Mouse (Mus musculus) intestine, embryonic 15.5 days (tissue): ENCODE data around the gene Myl9. TPM values are rescaled to one million over a fixed set of nuclear protein-coding genes. Genes with fewer than 3 reads are reported as not detected.
"Not testable (repeated sequence)": the region's sequence is repeated elsewhere in the genome, so short reads cannot be mapped to it uniquely, and the experiment has no call there.

Experiments used
- ATAC-seq: fragments of 200-750 bp; cut with Nextera tagmentation; 2 replicates; pipeline ENCODE4 v1.8.0; 2017; ENCODE audit warnings: moderate TSS enrichment, moderate library complexity
- H3K27ac ChIP-seq: fragments of 300-500 bp; sonication (generic); 2 replicates; pipeline ENCODE4 v1.5.1; 2015; ENCODE audit warnings: mild to moderate bottlenecking, inconsistent platforms
- H3K27me3 ChIP-seq: fragments of 300-500 bp; sonication (generic); replicated peaks from 2 replicates; pipeline ENCODE4 v1.6.1; 2015; ENCODE audit warnings: inconsistent platforms
- H3K36me3 ChIP-seq: fragments of 300-500 bp; sonication (generic); 2 replicates; pipeline ENCODE4 v1.6.1; 2015; ENCODE audit warnings: inconsistent platforms
- H3K4me1 ChIP-seq: fragments of 300-500 bp; sonication (generic); replicated peaks from 2 replicates; pipeline ENCODE4 v1.6.1; 2015; ENCODE audit warnings: inconsistent platforms
- H3K4me2 ChIP-seq: fragments of 300-500 bp; sonication (generic); replicated peaks from 2 replicates; pipeline ENCODE4 v1.6.1; 2015; ENCODE audit warnings: mild to moderate bottlenecking, inconsistent platforms
- H3K4me3 ChIP-seq: fragments of 300-500 bp; sonication (generic); replicated peaks from 2 replicates; pipeline ENCODE4 v1.5.1; 2015; ENCODE audit warnings: inconsistent platforms
- H3K9ac ChIP-seq: fragments of 300-500 bp; sonication (generic); 2 replicates; pipeline ENCODE4 v1.6.1; 2015; ENCODE audit warnings: inconsistent platforms
- H3K9me3 ChIP-seq: fragments of 300-500 bp; sonication (generic); 2 replicates; pipeline ENCODE4 v1.6.1; 2016; ENCODE audit warnings: inconsistent platforms
- WGBS: fragments of 180-500 bp; shearing (Covaris S2); methylation state at CpG from one replicate; pipeline ENCODE4 v1.1.7; 2015; 5-methylcytosine and 5-hydroxymethylcytosine counted together
- polyA plus RNA-seq: library from polyadenylated mRNA; unstranded; fragments of >200 nt; fragmentation: Nextera tagmentation; extraction: Ambion mirVana; gene quantifications from 2 replicates; pipeline ENCODE4 v1.2.1, GENCODE M21; 2015

Gene Myl9
- polyA plus RNA-seq, 1 experiment from 2014 or later: 1,100 TPM

GRCm38 (mm10) chr2:156788836-156789235 is 13.6 kb downstream of the Myl9 start:
- Histone ChIP-seq H3K9me3 (0 out of 2 replicates have a peak, but pooled peaks cover 3% of the 10 kb centered on the region), H3K27ac (no peak overlapping the region), H3K36me3 (no peaks in the 10 kb centered on the region), H3K27me3 (no peaks in the 10 kb centered on the region), H3K9ac (no peak overlapping the region), H3K4me3 (no peak overlapping the region), H3K4me1 (no peaks in the 10 kb centered on the region), H3K4me2 (no peak overlapping the region)
- ATAC-seq: no peak
- 65% methylated on average over 1 of the region's 1 CpGs for WGBS

DNA sequence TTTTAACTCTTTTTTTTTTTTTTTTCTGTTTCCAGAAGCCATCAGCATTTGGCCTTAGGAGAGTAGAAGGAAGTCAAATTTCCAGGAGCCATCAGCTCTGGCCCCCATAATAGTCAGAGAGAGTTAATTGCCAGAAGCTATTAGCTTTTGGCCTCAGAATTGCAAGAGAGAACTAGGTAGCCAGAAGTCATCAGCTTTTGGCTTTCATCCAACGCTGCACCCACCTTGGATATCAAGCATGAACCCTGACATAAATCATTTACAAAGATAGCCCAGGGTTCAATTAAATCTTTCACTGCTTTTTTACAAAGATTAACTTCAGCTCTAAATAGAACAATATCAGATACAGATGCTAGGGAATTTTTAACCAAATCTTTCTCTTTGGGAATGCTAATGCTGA is 23.3 kb downstream of the Myl9 start:
- no peak overlapping the region for H3K27ac ChIP-seq
- no peak overlapping the region for H3K4me3 ChIP-seq
- H3K9me3 ChIP-seq: no peaks in the 10 kb centered on the region
- no peaks in the 10 kb centered on the region for H3K36me3 ChIP-seq
- 74% methylated on average over 1 of the region's 1 CpGs for WGBS
- H3K27me3 ChIP-seq: no peaks in the 10 kb centered on the region
- H3K4me1 ChIP-seq: no peaks in the 10 kb centered on the region
- no peak overlapping the region for H3K9ac ChIP-seq
- ATAC-seq: no peak
- no peak overlapping the region for H3K4me2 ChIP-seq

- Histone ChIP-seq H3K27ac (no peak overlapping the region), H3K9ac (no peak overlapping the region), H3K4me2 (no peak overlapping the region), H3K36me3 (no peaks in the 10 kb centered on the region), H3K4me3 (no peak overlapping the region), H3K27me3 (no peaks in the 10 kb centered on the region), H3K9me3 (no peaks in the 10 kb centered on the region), H3K4me1 (no peaks in the 10 kb centered on the region)
- ATAC-seq: no peak
- 78% methylated on average over 4 of the region's 4 CpGs for WGBS
These were observed 25.8 kb downstream of the Myl9 start for GRCm38 (mm10) chr2:156801045-156801444.

GRCm38 (mm10) chr2:156802116-156802515 is 26.9 kb downstream of the Myl9 start:
- not testable (repeated sequence) for H3K27me3 ChIP-seq, H3K4me1 ChIP-seq, H3K4me3 ChIP-seq, H3K9me3 ChIP-seq, ATAC-seq, H3K36me3 ChIP-seq, H3K9ac ChIP-seq, H3K4me2 ChIP-seq, H3K27ac ChIP-seq
- WGBS: 46% methylated on average over 9 of the region's 9 CpGs

DNA sequence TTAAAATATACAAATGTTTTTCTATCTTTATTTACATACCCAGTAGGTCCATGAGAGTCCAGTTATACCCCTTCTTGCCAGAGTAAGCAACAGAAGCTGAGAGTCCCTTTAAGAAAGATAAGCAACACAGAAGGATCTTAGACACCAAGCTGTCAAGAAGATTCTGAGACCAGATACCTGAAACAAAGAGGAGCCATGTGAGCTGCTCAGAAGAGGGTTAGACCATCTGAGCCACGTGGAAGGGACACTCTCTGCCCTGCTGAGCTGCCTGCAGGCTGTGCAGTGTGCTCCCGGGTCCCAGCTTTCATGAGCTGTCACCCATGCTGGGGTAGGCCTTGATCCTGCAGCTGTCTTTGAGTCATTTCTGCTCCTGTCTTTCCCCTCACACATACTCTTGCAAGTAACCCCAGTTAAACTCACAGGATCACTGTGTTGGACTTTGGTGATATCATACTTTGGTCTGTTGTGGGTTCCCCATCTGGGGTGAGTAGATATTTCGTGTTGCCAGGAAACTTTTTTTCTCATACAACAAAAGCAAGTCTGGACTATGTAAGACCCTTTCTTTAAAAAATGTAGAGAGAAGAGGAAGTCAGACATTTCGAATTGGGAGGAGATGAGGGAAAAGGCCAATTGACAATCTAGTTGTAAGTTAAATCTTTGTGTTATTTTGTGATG is 28.6 kb downstream of the Myl9 start:
- WGBS: 66% methylated on average over 4 of the region's 4 CpGs
- no peaks in the 10 kb centered on the region for H3K9me3 ChIP-seq

DNA sequence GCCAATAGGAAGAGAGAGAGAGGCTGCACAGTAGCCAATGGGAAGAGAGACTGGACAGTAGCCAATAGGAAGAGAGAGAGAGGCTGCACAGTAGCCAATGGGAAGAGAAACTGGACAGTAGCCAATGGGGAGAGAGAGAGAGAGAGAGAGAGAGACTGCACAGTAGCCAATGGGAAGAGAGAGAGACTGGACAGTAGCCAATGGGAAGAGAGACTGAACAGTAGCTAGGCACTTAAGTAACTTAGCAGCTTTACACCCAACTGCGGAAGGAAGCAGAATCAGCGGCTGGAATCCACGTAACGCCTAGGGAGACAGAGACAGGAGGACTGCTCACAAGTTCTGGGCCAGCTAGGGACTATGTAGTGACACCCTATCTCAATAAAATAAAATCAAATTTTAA is 29.4 kb downstream of the Myl9 start:
- WGBS: 89% methylated on average over 4 of the region's 4 CpGs
- H3K36me3 ChIP-seq: no peaks in the 10 kb centered on the region
- no peak for ATAC-seq
- 0 out of 2 replicates have a peak, but pooled peaks cover under 1% of the 10 kb centered on the region for H3K4me1 ChIP-seq
- no peak overlapping the region for H3K9ac ChIP-seq
- H3K27me3 ChIP-seq: no peaks in the 10 kb centered on the region
- H3K9me3 ChIP-seq: no peaks in the 10 kb centered on the region
- no peak overlapping the region for H3K4me2 ChIP-seq
- H3K27ac ChIP-seq: no peak overlapping the region
- no peak overlapping the region for H3K4me3 ChIP-seq

More for the DNA sequence above, 28.6 kb downstream of the Myl9 start:
- Histone ChIP-seq H3K4me2 (no peak overlapping the region), H3K36me3 (no peaks in the 10 kb centered on the region), H3K4me3 (no peak overlapping the region), H3K9ac (no peak overlapping the region), H3K27ac (no peak overlapping the region), H3K4me1 (no peaks in the 10 kb centered on the region), H3K27me3 (no peaks in the 10 kb centered on the region)
- ATAC-seq: no peak

DNA sequence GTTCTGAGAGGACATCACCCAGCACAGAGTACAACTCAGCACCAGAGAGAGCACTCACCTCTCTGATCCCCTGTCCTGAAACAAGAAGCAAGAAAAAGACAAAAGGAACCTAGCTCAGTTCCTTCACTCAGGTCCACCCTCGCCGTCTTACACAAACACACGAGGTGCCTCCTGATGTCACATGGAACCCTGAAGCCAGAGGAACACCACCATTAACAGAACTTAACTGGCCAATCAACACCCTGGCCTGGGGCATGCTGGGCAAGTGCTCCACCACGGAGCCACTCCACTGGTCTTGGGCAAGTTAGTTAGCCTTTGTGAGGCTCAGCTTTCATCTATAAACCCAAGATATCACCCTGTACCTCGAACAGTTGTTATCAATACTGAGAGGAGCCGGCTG is 31.7 kb downstream of the Myl9 start:
- Histone ChIP-seq H3K27me3 (no peaks in the 10 kb centered on the region), H3K4me2 (no peak overlapping the region)
- WGBS: 71% methylated on average over 6 of the region's 6 CpGs

GRCm38 (mm10) chr2:156809579-156809978 is 34.4 kb downstream of the Myl9 start:
- 52% methylated on average over 2 of the region's 2 CpGs for WGBS
- Histone ChIP-seq H3K27me3 (no peaks in the 10 kb centered on the region), H3K36me3 (no peaks in the 10 kb centered on the region), H3K4me3 (no peak overlapping the region), H3K9ac (no peak overlapping the region), H3K4me1 (peaks cover 7% of the 10 kb centered on the region), H3K27ac (no peak overlapping the region), H3K9me3 (no peaks in the 10 kb centered on the region), H3K4me2 (no peak overlapping the region)
- ATAC-seq: peak; percentile 43; the same call in 1 of the 2 replicates

More for the DNA sequence above, 31.7 kb downstream of the Myl9 start:
- no peak overlapping the region for H3K4me3 ChIP-seq
- no peak overlapping the region for H3K9ac ChIP-seq
- H3K27ac ChIP-seq: no peak overlapping the region
- no peaks in the 10 kb centered on the region for H3K36me3 ChIP-seq
- 0 out of 2 replicates have a peak, but pooled peaks cover 3% of the 10 kb centered on the region for H3K4me1 ChIP-seq
- no peaks in the 10 kb centered on the region for H3K9me3 ChIP-seq
- ATAC-seq: no peak

GRCm38 (mm10) chr2:156810716-156811115 is 35.5 kb downstream of the Myl9 start:
- WGBS: 92% methylated on average over 10 of the region's 10 CpGs
- Histone ChIP-seq H3K4me3 (no peak overlapping the region), H3K9me3 (no peaks in the 10 kb centered on the region), H3K36me3 (no peaks in the 10 kb centered on the region), H3K4me1 (peaks cover 17% of the 10 kb centered on the region), H3K27ac (no peak overlapping the region), H3K27me3 (no peaks in the 10 kb centered on the region), H3K9ac (no peak overlapping the region), H3K4me2 (no peak overlapping the region)
- no peak for ATAC-seq

DNA sequence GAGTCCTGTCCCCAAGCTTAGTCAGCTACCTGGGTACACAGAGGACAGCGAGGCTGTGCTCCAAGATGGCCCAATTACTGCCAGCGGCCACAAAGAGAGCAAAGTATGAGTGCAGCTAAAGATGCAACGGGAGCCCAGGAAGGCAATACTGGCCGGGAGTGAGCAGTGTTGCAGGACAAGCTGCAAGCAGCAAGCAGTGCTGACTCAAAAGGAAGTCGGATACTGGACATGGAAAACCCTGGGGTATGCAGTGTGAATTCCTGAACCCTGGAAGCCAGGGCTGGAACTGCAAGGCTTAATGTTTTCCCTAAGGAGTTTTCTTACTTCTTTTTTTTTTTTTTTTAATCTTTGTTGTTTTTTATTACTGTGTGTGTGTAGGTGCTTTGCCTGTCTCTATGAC is 36.3 kb downstream of the Myl9 start:
- Histone ChIP-seq H3K9ac (no peak overlapping the region), H3K9me3 (no peaks in the 10 kb centered on the region), H3K4me1 (peaks cover 17% of the 10 kb centered on the region), H3K27me3 (no peaks in the 10 kb centered on the region), H3K4me3 (no peak overlapping the region), H3K36me3 (no peaks in the 10 kb centered on the region), H3K27ac (no peak overlapping the region), H3K4me2 (no peak overlapping the region)
- no peak for ATAC-seq
- WGBS: 74% methylated on average over 5 of the region's 5 CpGs

DNA sequence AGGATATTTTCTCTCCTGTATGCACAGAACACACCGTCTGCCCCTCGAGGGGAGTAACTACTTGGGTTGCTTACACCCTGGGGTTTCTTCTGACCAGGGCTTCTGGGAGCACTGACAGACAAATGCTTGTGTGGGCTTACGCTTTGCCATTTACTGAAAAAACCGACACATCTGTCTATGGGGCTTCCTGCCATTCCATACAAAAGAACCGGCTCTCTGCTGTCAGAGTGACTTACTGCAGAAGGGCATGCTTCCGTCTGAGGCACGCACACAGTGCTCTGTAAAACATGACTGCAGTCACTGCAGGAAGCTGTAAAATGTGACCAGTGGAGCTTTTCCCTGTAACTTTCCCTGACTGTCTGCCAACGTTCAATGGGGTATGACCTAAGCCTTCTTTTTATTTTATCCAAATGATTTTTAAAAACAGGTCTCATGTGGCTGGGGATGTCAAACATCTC is 39.2 kb downstream of the Myl9 start:
- WGBS: 27% methylated on average over 8 of the region's 8 CpGs
- Histone ChIP-seq H3K9me3 (no peaks in the 10 kb centered on the region), H3K4me1 (peaks cover 17% of the 10 kb centered on the region), H3K27me3 (no peaks in the 10 kb centered on the region), H3K36me3 (no peaks in the 10 kb centered on the region), H3K4me3 (no peak overlapping the region), H3K4me2 (no peak overlapping the region), H3K27ac (peak overlapping the region; percentile 42; the same call in 1 of the 2 replicates), H3K9ac (no peak overlapping the region)
- ATAC-seq: no peak

GRCm38 (mm10) chr2:156814893-156815292 is 39.7 kb downstream of the Myl9 start:
- Histone ChIP-seq H3K27ac (peak overlapping the region; percentile 42; the same call in 1 of the 2 replicates), H3K27me3 (no peaks in the 10 kb centered on the region), H3K4me1 (peaks cover 15% of the 10 kb centered on the region), H3K4me2 (no peak overlapping the region), H3K36me3 (no peaks in the 10 kb centered on the region), H3K9me3 (no peaks in the 10 kb centered on the region), H3K9ac (no peak overlapping the region), H3K4me3 (no peak overlapping the region)
- ATAC-seq: no peak
- 16% methylated on average over 5 of the region's 5 CpGs for WGBS

DNA sequence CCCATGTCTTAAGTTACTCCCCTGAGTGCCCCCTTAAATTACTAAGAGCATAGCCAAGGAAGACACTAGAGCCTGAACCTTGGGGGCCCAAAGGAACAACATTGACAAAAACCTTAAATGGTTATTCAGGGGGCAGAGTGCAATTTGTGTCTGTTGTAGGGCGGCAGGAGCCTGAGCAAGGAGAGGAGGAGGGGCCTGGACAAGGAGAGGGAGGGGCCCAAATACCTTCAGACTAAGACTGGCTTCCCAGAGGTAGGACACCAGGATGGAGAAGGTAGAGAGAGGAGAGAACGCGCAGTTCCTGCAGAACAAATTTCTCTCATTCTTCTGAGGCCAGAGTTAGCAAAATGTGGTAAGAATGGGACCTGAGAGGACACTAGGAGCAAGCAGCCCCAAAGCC is 40.2 kb downstream of the Myl9 start:
- Histone ChIP-seq H3K4me3 (no peak overlapping the region), H3K27me3 (no peaks in the 10 kb centered on the region), H3K9ac (no peak overlapping the region), H3K4me2 (no peak overlapping the region), H3K9me3 (no peaks in the 10 kb centered on the region), H3K4me1 (peaks cover 15% of the 10 kb centered on the region), H3K36me3 (no peaks in the 10 kb centered on the region), H3K27ac (no peak overlapping the region)
- 62% methylated on average over 3 of the region's 3 CpGs for WGBS
- ATAC-seq: peak; percentile 39
